Mouse (Mus musculus) lung, adult 18-20 months (tissue): ENCODE results near the gene AC153137.1.
"Not testable (repeated sequence)": the region's sequence is repeated elsewhere in the genome, so short reads cannot be mapped to it uniquely, and the experiment has no call there.

Experiments used
- DNase-seq, 2 experiments: peaks; one replicate each; pipeline ENCODE4 v3.0.0; 2022; ENCODE audit warnings: mixed read lengths in 2 of 2

The AC153137.1 gene

GRCm38 (mm10) chr1:30977868-30978267 is at the start of gene AC153137.1:
Gene AC153137.1 (minus strand): TSS chr1:30977968.
- DNase-seq, result not testable (repeated sequence)

- no peak for DNase-seq
These were observed 45.4 kb upstream of the AC153137.1 start for GRCm38 (mm10) chr1:31023173-31023572.

GRCm38 (mm10) chr1:31019283-31019682 is 41.5 kb upstream of the AC153137.1 start:
- DNase-seq, result peak; percentile 45 to 68

GRCm38 (mm10) chr1:31017377-31017776 is 39.6 kb upstream of the AC153137.1 start:
- DNase-seq, result no peak

GRCm38 (mm10) chr1:31016068-31016467 is 38.3 kb upstream of the AC153137.1 start:
- DNase-seq, result no peak

GRCm38 (mm10) chr1:31015261-31015660 is 37.5 kb upstream of the AC153137.1 start:
- no peak for DNase-seq

GRCm38 (mm10) chr1:30977239-30977638 is 529 bp downstream of the AC153137.1 start:
- not testable (repeated sequence) for DNase-seq

- no peak for DNase-seq
These were observed 26.0 kb downstream of the AC153137.1 start for GRCm38 (mm10) chr1:30951795-30952194.

- no peak for DNase-seq
These were observed 27.3 kb downstream of the AC153137.1 start for GRCm38 (mm10) chr1:30950456-30950835.

- peak; percentile 95 to 96 for DNase-seq
These were observed 27.9 kb downstream of the AC153137.1 start for GRCm38 (mm10) chr1:30949710-30950455.

- peak; percentile 54 to 63 for DNase-seq
These were observed 28.7 kb downstream of the AC153137.1 start for GRCm38 (mm10) chr1:30948950-30949639.

- peak; percentile 17 to 38 for DNase-seq
These were observed 29.3 kb downstream of the AC153137.1 start for GRCm38 (mm10) chr1:30948361-30948949.

- DNase-seq, result peak; percentile 39 to 59
These were observed 32.6 kb downstream of the AC153137.1 start for GRCm38 (mm10) chr1:30945136-30945535.

GRCm38 (mm10) chr1:30940571-30940970 is 37.2 kb downstream of the AC153137.1 start:
- no peak for DNase-seq

- no peak for DNase-seq
These were observed 39.4 kb downstream of the AC153137.1 start for GRCm38 (mm10) chr1:30938392-30938791.

- DNase-seq, result no peak
These were observed 40.3 kb downstream of the AC153137.1 start for GRCm38 (mm10) chr1:30937396-30937965.

GRCm38 (mm10) chr1:30936488-30936887 is 41.3 kb downstream of the AC153137.1 start:
- DNase-seq, result no peak

GRCm38 (mm10) chr1:30930823-30931222 is 46.9 kb downstream of the AC153137.1 start:
- DNase-seq, result no peak

GRCm38 (mm10) chr1:30930194-30930593 is 47.6 kb downstream of the AC153137.1 start:
- no peak for DNase-seq
